Mouse (Mus musculus) thymus, adult 2 months (tissue): ENCODE measurements around the gene Tctn3. TPM values are rescaled to one million over a fixed set of nuclear protein-coding genes. Genes with fewer than 3 reads are reported as not detected.
"Not testable (repeated sequence)": the region's sequence is repeated elsewhere in the genome, so short reads cannot be mapped to it uniquely, and the experiment has no call there.

ENCODE experiments used
- DNase-seq: peaks from one replicate; pipeline ENCODE4 v3.0.0; 2021
- H3K27ac ChIP-seq: fragments of 200-500 bp; 2 replicates; pipeline ENCODE4 v1.5.1; 2012; ENCODE audit warnings: low read length, control low read depth; ENCODE audit not compliant: control insufficient read depth, insufficient read depth
- H3K27me3 ChIP-seq: fragments of 200-500 bp; 2 replicates; pipeline ENCODE4 v1.6.1; 2012; ENCODE audit warnings: mild to moderate bottlenecking, low read length, moderate library complexity, mixed read lengths; ENCODE audit not compliant: control insufficient read depth, insufficient read depth
- H3K36me3 ChIP-seq: fragments of 200-500 bp; 2 replicates; pipeline ENCODE4 v1.6.1; 2012; ENCODE audit warnings: mild to moderate bottlenecking, low read length, moderate library complexity; ENCODE audit not compliant: control insufficient read depth, insufficient read depth
- H3K4me1 ChIP-seq: fragments of 200-500 bp; replicated peaks from 2 replicates; pipeline ENCODE4 v1.6.1; 2012; ENCODE audit warnings: low read length; ENCODE audit not compliant: control insufficient read depth, insufficient read depth
- H3K4me3 ChIP-seq: fragments of 200-500 bp; 2 replicates; pipeline ENCODE4 v1.5.1; 2012; ENCODE audit warnings: mild to moderate bottlenecking, low read length, control low read depth, moderate library complexity; ENCODE audit not compliant: control insufficient read depth, insufficient read depth
- CTCF ChIP-seq: fragments of 200-500 bp; IDR thresholded peaks from 2 replicates; pipeline ENCODE4 v1.5.1; 2012; ENCODE audit warnings: mild to moderate bottlenecking, control low read depth, low read length, moderate library complexity, borderline replicate concordance; ENCODE audit not compliant: control insufficient read depth, poor library complexity, insufficient read depth; ENCODE audit errors: extremely low read depth
- POLR2A ChIP-seq: fragments of 200-500 bp; IDR thresholded peaks from 2 replicates; pipeline ENCODE4 v1.6.1; 2012; ENCODE audit warnings: mild to moderate bottlenecking, low read length, control low read depth, moderate library complexity; ENCODE audit not compliant: control insufficient read depth, poor library complexity, insufficient read depth; ENCODE audit errors: extremely low read depth
- WGBS: fragments of 180-500 bp; shearing (Covaris S2); methylation state at CpG from one replicate; pipeline ENCODE4 v1.1.7; 2018; 5-methylcytosine and 5-hydroxymethylcytosine counted together
- polyA plus RNA-seq: library from polyadenylated mRNA; depleted of rRNA; stranded (reverse); fragments of >200 nt; gene quantifications from 2 replicates; pipeline ENCODE4 v1.2.3, GENCODE M21; 2012

The Tctn3 gene
- polyA plus RNA-seq, 1 experiment, result 13.8 TPM

- no peaks in the 10 kb centered on the region for H3K27me3 ChIP-seq
- 94% methylated on average over 5 of the region's 5 CpGs for WGBS
- DNase-seq, result no peak
- no peaks in the 10 kb centered on the region for H3K4me1 ChIP-seq
- no peaks in the 10 kb centered on the region for H3K36me3 ChIP-seq
- no peak overlapping the region for H3K4me3 ChIP-seq
- no peak overlapping the region for H3K27ac ChIP-seq
- TF ChIP-seq POLR2A (no peak), CTCF (no peak)
These were observed 30.4 kb downstream of the Tctn3 start for GRCm38 (mm10) chr19:40581662-40582061.

- no peak overlapping the region for H3K27ac ChIP-seq
- DNase-seq, result no peak
- H3K4me3 ChIP-seq, result no peak overlapping the region
- no peaks in the 10 kb centered on the region for H3K4me1 ChIP-seq
- H3K36me3 ChIP-seq, result no peaks in the 10 kb centered on the region
- TF ChIP-seq CTCF (no peak), POLR2A (no peak)
- H3K27me3 ChIP-seq, result no peaks in the 10 kb centered on the region
- 95% methylated on average over 2 of the region's 2 CpGs for WGBS
These were observed 31.1 kb downstream of the Tctn3 start for GRCm38 (mm10) chr19:40580902-40581301.

DNA sequence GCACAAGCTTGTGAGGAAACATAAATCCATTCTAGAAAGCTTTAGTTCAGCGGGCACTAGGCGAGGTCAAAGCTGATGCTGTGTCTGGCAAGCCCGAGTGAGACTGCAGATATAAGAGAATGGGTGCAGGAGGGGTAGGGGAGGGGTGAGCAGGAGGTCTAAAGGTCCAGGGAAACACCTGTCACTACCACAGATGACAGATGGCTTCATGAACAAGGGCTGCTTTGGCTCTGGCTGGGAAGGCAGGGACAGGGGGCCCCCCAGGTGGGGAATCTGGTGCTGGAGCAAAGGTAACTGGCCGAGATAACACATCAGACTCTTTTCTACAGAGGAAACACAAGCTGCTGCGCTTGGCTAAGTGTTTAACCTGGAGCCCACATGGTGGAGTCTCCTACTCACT lies 36.6 kb downstream of the Tctn3 start:
- Histone ChIP-seq H3K27me3 (no peaks in the 10 kb centered on the region), H3K4me3 (no peak overlapping the region), H3K27ac (no peak overlapping the region), H3K36me3 (peaks cover 5% of the 10 kb centered on the region), H3K4me1 (no peaks in the 10 kb centered on the region)
- 92% methylated on average over 5 of the region's 5 CpGs for WGBS
- TF ChIP-seq POLR2A (no peak), CTCF (no peak)
- no peak for DNase-seq

DNA sequence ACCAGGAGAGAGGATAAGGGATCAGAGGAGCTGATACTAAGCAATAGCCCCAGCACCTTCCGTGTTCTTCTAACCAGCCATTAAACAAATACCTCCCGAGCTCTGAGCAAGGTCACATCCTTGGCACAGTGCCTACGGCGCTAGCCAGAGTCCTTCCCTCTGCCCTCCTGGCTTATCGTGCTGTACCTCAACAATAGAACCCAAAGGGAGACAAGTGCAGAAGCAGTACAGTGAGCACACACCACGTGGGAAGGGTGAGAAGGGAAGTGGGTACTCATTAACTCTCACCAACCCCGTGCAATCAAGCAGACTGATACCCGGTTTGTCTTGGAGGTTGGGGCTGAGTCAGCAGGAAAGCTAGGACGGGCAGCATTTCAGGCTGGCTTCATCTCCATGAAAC lies 41.3 kb downstream of the Tctn3 start:
- WGBS, result 95% methylated on average over 9 of the region's 9 CpGs
- H3K36me3 ChIP-seq, result peaks cover 17% of the 10 kb centered on the region
- TF ChIP-seq CTCF, result no peak
- no peak for TF ChIP-seq POLR2A
- no peak overlapping the region for H3K27ac ChIP-seq
- DNase-seq, result no peak
- H3K4me1 ChIP-seq, result no peaks in the 10 kb centered on the region
- H3K27me3 ChIP-seq, result no peaks in the 10 kb centered on the region
- H3K4me3 ChIP-seq, result no peak overlapping the region

GRCm38 (mm10) chr19:40567616-40568015 lies 44.4 kb downstream of the Tctn3 start:
- no peak for DNase-seq

DNA sequence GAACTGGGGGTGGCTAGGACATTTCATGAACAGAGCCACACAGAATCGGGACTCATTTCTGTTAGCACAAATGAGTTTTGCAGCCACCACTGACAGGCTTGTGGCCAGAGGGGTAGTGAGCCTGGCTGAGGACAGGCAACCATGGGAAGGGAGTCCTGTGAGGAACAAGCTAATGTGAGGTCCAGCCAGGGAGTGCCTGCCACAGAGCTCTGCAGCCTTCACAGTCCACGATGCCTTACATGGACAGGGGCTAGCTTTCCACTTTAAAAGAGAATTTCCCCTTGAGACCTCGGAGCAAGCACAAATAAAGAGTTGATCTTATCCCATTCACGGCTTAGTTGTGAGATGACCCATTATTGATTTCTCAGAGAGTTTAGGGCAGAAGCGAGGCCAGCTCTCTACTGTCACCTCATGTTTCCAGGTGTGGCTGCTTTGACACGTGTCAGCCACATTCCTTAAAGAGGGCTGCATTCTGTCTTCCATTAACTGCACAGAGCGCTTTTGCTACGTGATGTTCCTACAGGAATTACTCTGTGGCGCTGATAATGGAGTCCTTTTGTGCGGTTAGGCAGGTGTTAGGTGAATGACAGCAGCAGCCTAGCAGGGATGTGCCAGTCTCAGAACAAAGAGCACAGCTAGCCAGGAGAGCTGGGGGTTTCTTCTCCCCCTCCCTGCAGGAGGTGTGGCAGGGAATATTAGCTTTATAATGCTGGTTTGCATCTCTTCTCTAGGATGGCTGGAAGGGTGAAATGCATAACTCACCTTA lies 48.0 kb downstream of the Tctn3 start:
- Histone ChIP-seq H3K27me3 (no peaks in the 10 kb centered on the region), H3K4me1 (no peaks in the 10 kb centered on the region), H3K27ac (no peak overlapping the region), H3K36me3 (peaks cover 16% of the 10 kb centered on the region), H3K4me3 (no peak overlapping the region)
- TF ChIP-seq CTCF, result no peak
- no peak for TF ChIP-seq POLR2A
- 96% methylated on average over 10 of the region's 10 CpGs for WGBS
- DNase-seq, result no peak

More at GRCm38 (mm10) chr19:40567616-40568015, 44.4 kb downstream of the Tctn3 start:
- no peak overlapping the region for H3K27ac ChIP-seq
- H3K4me3 ChIP-seq, result no peak overlapping the region
- H3K4me1 ChIP-seq, result no peaks in the 10 kb centered on the region
- H3K36me3 ChIP-seq, result peaks cover 24% of the 10 kb centered on the region
- no peaks in the 10 kb centered on the region for H3K27me3 ChIP-seq
- 95% methylated on average over 3 of the region's 3 CpGs for WGBS
- TF ChIP-seq CTCF, result no peak
- no peak for TF ChIP-seq POLR2A

DNA sequence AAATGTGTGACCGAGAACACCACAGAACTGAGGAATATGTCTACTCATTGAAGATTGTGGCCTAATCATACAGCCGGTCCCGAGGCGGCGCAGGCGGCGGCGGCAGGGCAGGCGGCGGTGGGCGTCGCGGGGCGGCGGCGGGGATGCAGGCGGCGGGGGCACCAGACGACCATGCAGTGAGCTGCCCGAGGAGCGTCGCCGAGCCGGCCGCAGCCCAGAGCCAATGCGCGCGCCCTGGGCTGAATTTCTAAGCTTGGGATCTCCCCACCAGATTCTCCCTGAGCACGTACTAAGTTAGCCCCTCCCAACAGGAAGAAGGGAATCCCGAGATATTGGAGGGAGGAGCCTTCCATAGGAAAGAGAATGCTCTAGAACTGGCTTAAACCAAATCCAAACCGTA lies 50.5 kb downstream of the Tctn3 start:
- WGBS, result 97% methylated on average over 13 of the region's 31 CpGs

More for the DNA sequence above, 50.5 kb downstream of the Tctn3 start:
- H3K4me3 ChIP-seq, H3K27me3 ChIP-seq, H3K4me1 ChIP-seq, DNase-seq, H3K27ac ChIP-seq: not testable (repeated sequence)
- H3K36me3 ChIP-seq, result peaks cover 11% of the 10 kb centered on the region
